Mouse (Mus musculus): Measurements from ENCODE around the gene Chit1. TPM values are rescaled to one million over a fixed set of nuclear protein-coding genes. Genes with fewer than 3 reads are reported as not detected.

Gene Chit1
- total and polyA plus RNA-seq, 3 experiments, result not detected

GRCm38 (mm10) chr1:134083676-134084075 is 27.4 kb upstream of the Chit1 start:
- ATAC-seq (ENCODE audit: extremely low read depth, insufficient number of reproducible peaks, low FRiP score, poor library complexity, severe bottlenecking), result no peak
- peaks cover 92% of the 10 kb centered on the region for H3K27me3 ChIP-seq (ENCODE audit: insufficient read depth, low read length)
- peaks cover 62% of the 10 kb centered on the region for H3K4me1 ChIP-seq (ENCODE audit: insufficient read depth, low read depth, low read length)
- H3K36me3 ChIP-seq (replicated peaks), result no peaks in the 10 kb centered on the region
- TF ChIP-seq CTCF (IDR thresholded peaks at IDR 0.05; ENCODE audit: low read depth, low read length), result no peak
- no peak for DNase-seq (ENCODE audit: low spot score)
- no peak overlapping the region for H3K4me3 ChIP-seq (ENCODE audit: low read depth, low read length)
- no peaks in the 10 kb centered on the region for H3K9me3 ChIP-seq (replicated peaks)

GRCm38 (mm10) chr1:134084128-134084527 is 26.9 kb upstream of the Chit1 start:
- no peaks in the 10 kb centered on the region for H3K36me3 ChIP-seq (replicated peaks)
- H3K9me3 ChIP-seq (replicated peaks), result no peaks in the 10 kb centered on the region
- no peak for DNase-seq (ENCODE audit: low spot score)
- TF ChIP-seq GATA1 (IDR thresholded peaks at IDR 0.05; ENCODE audit: borderline replicate concordance, low read length) (no peak), POLR2AphosphoS5 (IDR thresholded peaks at IDR 0.05; ENCODE audit: insufficient replicate concordance, low read depth, low read length) (no peak), CTCF (IDR thresholded peaks at IDR 0.05; ENCODE audit: low read depth, low read length) (no peak), GATA2 (IDR thresholded peaks at IDR 0.05; ENCODE audit: borderline replicate concordance, low read depth, low read length) (no peak), TAL1 (conservative IDR thresholded peaks at IDR 0.05; ENCODE audit: low read depth, low read length) (no peak)
- peaks cover 59% of the 10 kb centered on the region for H3K4me1 ChIP-seq (ENCODE audit: insufficient read depth, low read depth, low read length)
- H3K27me3 ChIP-seq (ENCODE audit: insufficient read depth, low read length), result peaks cover 90% of the 10 kb centered on the region
- H3K4me3 ChIP-seq (ENCODE audit: low read depth, low read length), result no peak overlapping the region
- ATAC-seq (ENCODE audit: extremely low read depth, insufficient number of reproducible peaks, low FRiP score, poor library complexity, severe bottlenecking), result no peak

GRCm38 (mm10) chr1:134086017-134086416 is 25.0 kb upstream of the Chit1 start:
- TF ChIP-seq CTCF (IDR thresholded peaks at IDR 0.05; ENCODE audit: low read depth, low read length) (no peak), GATA1 (IDR thresholded peaks at IDR 0.05; ENCODE audit: borderline replicate concordance, low read length) (no peak), TAL1 (conservative IDR thresholded peaks at IDR 0.05; ENCODE audit: low read depth, low read length) (no peak), POLR2AphosphoS5 (IDR thresholded peaks at IDR 0.05; ENCODE audit: insufficient replicate concordance, low read depth, low read length) (no peak), GATA2 (IDR thresholded peaks at IDR 0.05; ENCODE audit: borderline replicate concordance, low read depth, low read length) (no peak)
- ATAC-seq (ENCODE audit: extremely low read depth, insufficient number of reproducible peaks, low FRiP score, poor library complexity, severe bottlenecking) (no peak), DNase-seq (ENCODE audit: low spot score) (no peak)
- Histone ChIP-seq H3K9me3 (replicated peaks) (no peaks in the 10 kb centered on the region), H3K4me3 (ENCODE audit: low read depth, low read length) (no peak overlapping the region), H3K27me3 (ENCODE audit: insufficient read depth, low read length) (peaks cover 82% of the 10 kb centered on the region), H3K36me3 (replicated peaks) (no peaks in the 10 kb centered on the region), H3K4me1 (ENCODE audit: insufficient read depth, low read depth, low read length) (peaks cover 41% of the 10 kb centered on the region)

- TF ChIP-seq GATA1 (IDR thresholded peaks at IDR 0.05; ENCODE audit: borderline replicate concordance, low read length) (no peak), CTCF (IDR thresholded peaks at IDR 0.05; ENCODE audit: low read depth, low read length) (no peak), TAL1 (conservative IDR thresholded peaks at IDR 0.05; ENCODE audit: low read depth, low read length) (no peak), GATA2 (IDR thresholded peaks at IDR 0.05; ENCODE audit: borderline replicate concordance, low read depth, low read length) (no peak), POLR2AphosphoS5 (IDR thresholded peaks at IDR 0.05; ENCODE audit: insufficient replicate concordance, low read depth, low read length) (no peak)
- DNase-seq (ENCODE audit: low spot score) (no peak), ATAC-seq (ENCODE audit: extremely low read depth, insufficient number of reproducible peaks, low FRiP score, poor library complexity, severe bottlenecking) (no peak)
- H3K36me3 ChIP-seq (replicated peaks), result no peaks in the 10 kb centered on the region
- peaks cover 43% of the 10 kb centered on the region for H3K4me1 ChIP-seq (ENCODE audit: insufficient read depth, low read depth, low read length)
- H3K9me3 ChIP-seq (replicated peaks), result no peaks in the 10 kb centered on the region
- peaks cover 83% of the 10 kb centered on the region for H3K27me3 ChIP-seq (ENCODE audit: insufficient read depth, low read length)
- H3K4me3 ChIP-seq (ENCODE audit: low read depth, low read length), result peak overlapping the region; percentile 7; the same call in 1 of the 2 replicates
These were observed 24.1 kb upstream of the Chit1 start for GRCm38 (mm10) chr1:134086811-134087398.

GRCm38 (mm10) chr1:134089074-134089473 is 22.0 kb upstream of the Chit1 start:
- TF ChIP-seq POLR2AphosphoS5 (IDR thresholded peaks at IDR 0.05; ENCODE audit: insufficient replicate concordance, low read depth, low read length), result no peak
- no peak for TF ChIP-seq TAL1 (conservative IDR thresholded peaks at IDR 0.05; ENCODE audit: low read depth, low read length)
- TF ChIP-seq GATA2 (IDR thresholded peaks at IDR 0.05; ENCODE audit: borderline replicate concordance, low read depth, low read length), result no peak
- no peak for TF ChIP-seq CTCF (IDR thresholded peaks at IDR 0.05; ENCODE audit: low read depth, low read length)
- TF ChIP-seq GATA1 (IDR thresholded peaks at IDR 0.05; ENCODE audit: borderline replicate concordance, low read length), result no peak
- Histone ChIP-seq H3K9me3 (replicated peaks) (no peaks in the 10 kb centered on the region), H3K36me3 (replicated peaks) (no peaks in the 10 kb centered on the region), H3K27me3 (ENCODE audit: insufficient read depth, low read length) (peaks cover 79% of the 10 kb centered on the region), H3K4me3 (ENCODE audit: low read depth, low read length) (no peak overlapping the region), H3K4me1 (ENCODE audit: insufficient read depth, low read depth, low read length) (peaks cover 46% of the 10 kb centered on the region)
- no peak for ATAC-seq (ENCODE audit: extremely low read depth, insufficient number of reproducible peaks, low FRiP score, poor library complexity, severe bottlenecking)
- DNase-seq (ENCODE audit: low spot score), result no peak

GRCm38 (mm10) chr1:134091851-134092250 is 19.2 kb upstream of the Chit1 start:
- no peaks in the 10 kb centered on the region for H3K9me3 ChIP-seq (replicated peaks)
- H3K4me3 ChIP-seq (ENCODE audit: low read depth, low read length), result no peak overlapping the region
- no peaks in the 10 kb centered on the region for H3K36me3 ChIP-seq (replicated peaks)
- DNase-seq (ENCODE audit: low spot score) (no peak), ATAC-seq (ENCODE audit: extremely low read depth, insufficient number of reproducible peaks, low FRiP score, poor library complexity, severe bottlenecking) (no peak)
- TF ChIP-seq POLR2AphosphoS5 (IDR thresholded peaks at IDR 0.05; ENCODE audit: insufficient replicate concordance, low read depth, low read length), result no peak
- TF ChIP-seq CTCF (IDR thresholded peaks at IDR 0.05; ENCODE audit: low read depth, low read length), result no peak
- peaks cover 61% of the 10 kb centered on the region for H3K4me1 ChIP-seq (ENCODE audit: insufficient read depth, low read depth, low read length)
- H3K27me3 ChIP-seq (ENCODE audit: insufficient read depth, low read length), result peaks cover 61% of the 10 kb centered on the region

- no peaks in the 10 kb centered on the region for H3K9me3 ChIP-seq (replicated peaks)
- DNase-seq (ENCODE audit: low spot score) (no peak), ATAC-seq (ENCODE audit: extremely low read depth, insufficient number of reproducible peaks, low FRiP score, poor library complexity, severe bottlenecking) (no peak)
- no peaks in the 10 kb centered on the region for H3K36me3 ChIP-seq (replicated peaks)
- peak overlapping the region; percentile 70; the same call in 1 of the 2 replicates for H3K4me3 ChIP-seq (ENCODE audit: low read depth, low read length)
- TF ChIP-seq CTCF (IDR thresholded peaks at IDR 0.05; ENCODE audit: low read depth, low read length) (no peak), TAL1 (conservative IDR thresholded peaks at IDR 0.05; ENCODE audit: low read depth, low read length) (no peak), POLR2AphosphoS5 (IDR thresholded peaks at IDR 0.05; ENCODE audit: insufficient replicate concordance, low read depth, low read length) (no peak), GATA2 (IDR thresholded peaks at IDR 0.05; ENCODE audit: borderline replicate concordance, low read depth, low read length) (no peak), GATA1 (IDR thresholded peaks at IDR 0.05; ENCODE audit: borderline replicate concordance, low read length) (no peak)
- H3K4me1 ChIP-seq (ENCODE audit: insufficient read depth, low read depth, low read length), result peaks cover 61% of the 10 kb centered on the region
- peaks cover 56% of the 10 kb centered on the region for H3K27me3 ChIP-seq (ENCODE audit: insufficient read depth, low read length)
These were observed 18.7 kb upstream of the Chit1 start for GRCm38 (mm10) chr1:134092368-134092767.

All from G1E (cell line).